Mouse (Mus musculus): ENCODE results near the gene Krtap13. TPM values are rescaled to one million over a fixed set of nuclear protein-coding genes. Genes with fewer than 3 reads are reported as not detected.
A peak's percentile ranks its signal among the peaks of the same experiment; 100 is the strongest.

The Krtap13 gene
- polyA plus RNA-seq, 1 experiment from 2014 or later, result not detected

DNA sequence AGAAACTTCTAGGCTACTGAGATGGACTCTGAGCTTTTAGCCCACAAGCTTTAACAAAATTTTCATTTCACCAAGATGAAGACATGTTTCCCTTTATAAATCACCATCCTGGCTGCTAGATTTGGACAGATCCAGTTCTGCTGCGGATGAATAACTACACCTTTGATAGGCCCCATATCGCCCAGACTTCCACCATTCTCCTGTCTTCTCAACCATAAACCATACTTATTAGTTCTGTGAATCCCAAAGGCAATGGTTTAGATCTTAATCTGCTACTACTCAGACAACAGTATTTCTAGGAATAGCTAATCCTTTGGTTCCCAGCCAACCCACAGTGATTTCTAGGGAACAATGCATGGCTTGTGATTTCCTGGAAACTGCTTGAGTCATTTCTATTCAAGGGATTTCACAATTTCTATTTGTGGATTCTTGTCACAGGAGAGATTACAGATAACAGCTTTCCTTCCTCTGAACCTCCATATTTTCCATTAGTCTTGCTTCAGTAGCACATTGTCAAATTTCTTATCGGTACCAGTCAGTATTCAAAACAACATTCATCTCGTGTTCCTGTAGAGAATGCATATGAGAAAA lies 6.6 kb downstream of the Krtap13 start:
- no peaks in the 10 kb centered on the region for H3K4me1 ChIP-seq (replicated peaks; ENCODE audit: control insufficient read depth, insufficient read depth)
- WGBS, result 40% methylated on average over 4 of the region's 4 CpGs
- no peak for DNase-seq (ENCODE audit: low spot score)
- H3K4me2 ChIP-seq (replicated peaks; ENCODE audit: low read depth), result no peak overlapping the region
- no peaks in the 10 kb centered on the region for H3K36me3 ChIP-seq (ENCODE audit: control insufficient read depth, insufficient read depth, low read length)
- no peak overlapping the region for H3K4me3 ChIP-seq (ENCODE audit: low read depth, low read length)
- no peaks in the 10 kb centered on the region for H3K27me3 ChIP-seq (ENCODE audit: control insufficient read depth, insufficient read depth, low read length)
- no peak overlapping the region for H3K9ac ChIP-seq (ENCODE audit: low read length)
- no peak overlapping the region for H3K27ac ChIP-seq (replicated peaks)
- TF ChIP-seq CTCF (IDR thresholded peaks at IDR 0.05; ENCODE audit: low read depth) (no peak), EP300 (optimal IDR thresholded peaks at IDR 0.05) (no peak)
- H3K9me3 ChIP-seq (ENCODE audit: control insufficient read depth, low read length), result no peaks in the 10 kb centered on the region
- peak; percentile 47; the same call in 1 of the 2 replicates for ATAC-seq (ENCODE audit: low FRiP score, low TSS enrichment)

GRCm38 (mm10) chr16:88735391-88735790 lies 16.0 kb downstream of the Krtap13 start:
- 24% methylated on average over 2 of the region's 2 CpGs for WGBS
- Histone ChIP-seq H3K36me3 (ENCODE audit: control insufficient read depth, insufficient read depth, low read length) (no peaks in the 10 kb centered on the region), H3K4me3 (ENCODE audit: low read depth, low read length) (no peak overlapping the region), H3K4me2 (replicated peaks; ENCODE audit: low read depth) (no peak overlapping the region), H3K9me3 (ENCODE audit: control insufficient read depth, low read length) (no peaks in the 10 kb centered on the region), H3K27me3 (ENCODE audit: control insufficient read depth, insufficient read depth, low read length) (no peaks in the 10 kb centered on the region), H3K9ac (ENCODE audit: low read length) (no peak overlapping the region), H3K27ac (replicated peaks) (no peak overlapping the region), H3K4me1 (replicated peaks; ENCODE audit: control insufficient read depth, insufficient read depth) (no peaks in the 10 kb centered on the region)
- no peak for TF ChIP-seq EP300 (optimal IDR thresholded peaks at IDR 0.05)
- no peak for DNase-seq (ENCODE audit: low spot score)
- no peak for ATAC-seq (ENCODE audit: low FRiP score, low TSS enrichment)

DNA sequence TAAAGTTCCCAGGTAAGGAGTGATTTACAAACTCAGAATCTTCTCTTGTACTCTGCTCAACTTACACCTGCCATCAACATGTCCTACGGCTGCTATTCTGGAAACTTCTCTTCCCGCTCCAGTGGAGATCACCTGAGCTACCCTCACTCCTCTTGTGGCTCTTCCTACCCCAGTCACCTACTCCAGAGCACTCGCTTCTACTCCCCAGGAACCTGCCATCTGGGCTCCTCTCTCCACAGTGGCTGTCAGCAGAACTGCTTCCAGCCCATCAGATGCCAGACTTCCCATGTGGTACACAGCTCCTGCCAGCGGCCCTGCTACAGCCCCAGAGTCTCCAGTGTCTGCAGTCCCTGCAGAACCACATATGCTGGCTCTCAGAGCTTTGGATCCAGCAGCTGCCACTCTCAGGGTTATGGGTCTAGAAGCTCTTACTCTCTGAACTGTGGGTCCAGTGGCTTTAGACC lies 22.6 kb downstream of the Krtap13 start, which contains the start of gene Krtap13-1:
Krtap13-1 (plus strand) TSS at position 51 of the 464 bp plus-strand sequence.
- no peak within 1 kb of the TSS for H3K4me2 ChIP-seq (replicated peaks; ENCODE audit: low read depth)
- TF ChIP-seq EP300 (optimal IDR thresholded peaks at IDR 0.05) (no peak), CTCF (IDR thresholded peaks at IDR 0.05; ENCODE audit: low read depth) (no peak)
- H3K9ac ChIP-seq (ENCODE audit: low read length), result no peak within 1 kb of the TSS
- no peak for DNase-seq (ENCODE audit: low spot score)
- no peaks in the 10 kb centered on the region for H3K4me1 ChIP-seq (replicated peaks; ENCODE audit: control insufficient read depth, insufficient read depth)
- 82% methylated on average over 4 of the region's 4 CpGs for WGBS
- ATAC-seq (ENCODE audit: low FRiP score, low TSS enrichment), result no peak
- H3K9me3 ChIP-seq (ENCODE audit: control insufficient read depth, low read length), result no peaks in the 10 kb centered on the region
- H3K27me3 ChIP-seq (ENCODE audit: control insufficient read depth, insufficient read depth, low read length), result no peaks in the 10 kb centered on the region
- no peak within 1 kb of the TSS for H3K27ac ChIP-seq (replicated peaks)
- no peak within 1 kb of the TSS for H3K4me3 ChIP-seq (ENCODE audit: low read depth, low read length)
- no peaks in the 10 kb centered on the region for H3K36me3 ChIP-seq (ENCODE audit: control insufficient read depth, insufficient read depth, low read length)

DNA sequence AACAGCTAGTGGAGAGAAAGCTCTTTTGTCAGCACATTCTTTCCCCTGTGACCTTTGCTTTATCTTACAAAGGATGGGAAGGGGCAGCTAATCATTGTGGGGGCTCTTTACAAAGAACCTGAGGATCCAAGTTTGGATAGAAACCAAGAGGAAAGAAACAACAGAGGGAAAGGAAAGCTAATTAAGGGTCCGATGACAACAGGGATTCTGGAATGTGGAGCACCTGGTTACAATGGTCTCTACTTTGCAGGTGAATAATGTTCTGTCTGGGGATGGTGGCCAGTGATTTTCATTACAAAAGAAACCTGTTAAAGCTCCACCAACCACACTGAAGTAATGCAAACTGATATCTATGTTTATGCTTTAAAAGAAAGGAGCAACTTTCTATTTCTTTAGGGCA lies 31.4 kb downstream of the Krtap13 start:
- Histone ChIP-seq H3K4me1 (replicated peaks; ENCODE audit: control insufficient read depth, insufficient read depth) (no peaks in the 10 kb centered on the region), H3K9ac (ENCODE audit: low read length) (no peak overlapping the region), H3K4me2 (replicated peaks; ENCODE audit: low read depth) (no peak overlapping the region), H3K27ac (replicated peaks) (no peak overlapping the region), H3K4me3 (ENCODE audit: low read depth, low read length) (no peak overlapping the region), H3K27me3 (ENCODE audit: control insufficient read depth, insufficient read depth, low read length) (no peaks in the 10 kb centered on the region), H3K36me3 (ENCODE audit: control insufficient read depth, insufficient read depth, low read length) (no peaks in the 10 kb centered on the region), H3K9me3 (ENCODE audit: control insufficient read depth, low read length) (no peaks in the 10 kb centered on the region)
- no peak for DNase-seq (ENCODE audit: low spot score)
- WGBS, result 32% methylated on average over 1 of the region's 1 CpGs
- TF ChIP-seq CTCF (IDR thresholded peaks at IDR 0.05; ENCODE audit: low read depth) (no peak), EP300 (optimal IDR thresholded peaks at IDR 0.05) (no peak)
- ATAC-seq (ENCODE audit: low FRiP score, low TSS enrichment), result no peak

DNA sequence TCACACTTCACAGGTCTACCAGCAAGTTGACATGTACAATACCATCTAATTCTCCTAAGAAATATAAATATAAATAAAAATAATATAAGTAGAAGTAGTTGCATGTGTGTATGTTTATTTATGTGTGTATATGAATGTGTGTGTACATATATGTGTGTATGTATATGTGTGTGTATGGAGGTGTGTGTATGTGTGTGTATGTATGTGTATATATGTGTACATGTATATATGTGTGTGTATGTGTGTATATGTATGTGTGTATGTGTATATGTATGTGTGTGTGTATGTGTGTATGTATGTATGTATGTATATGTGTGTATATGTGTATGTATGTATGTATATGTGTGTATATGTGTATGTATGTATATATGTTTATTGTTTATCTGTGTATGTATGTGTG lies 34.9 kb downstream of the Krtap13 start:
- H3K36me3 ChIP-seq (ENCODE audit: control insufficient read depth, insufficient read depth, low read length), result no peaks in the 10 kb centered on the region
- no peak overlapping the region for H3K4me2 ChIP-seq (replicated peaks; ENCODE audit: low read depth)
- no peak for DNase-seq (ENCODE audit: low spot score)
- ATAC-seq (ENCODE audit: low FRiP score, low TSS enrichment), result no peak
- H3K9me3 ChIP-seq (ENCODE audit: control insufficient read depth, low read length), result no peaks in the 10 kb centered on the region
- TF ChIP-seq CTCF (IDR thresholded peaks at IDR 0.05; ENCODE audit: low read depth) (no peak), EP300 (optimal IDR thresholded peaks at IDR 0.05) (no peak)
- H3K9ac ChIP-seq (ENCODE audit: low read length), result no peak overlapping the region
- H3K27me3 ChIP-seq (ENCODE audit: control insufficient read depth, insufficient read depth, low read length), result no peaks in the 10 kb centered on the region
- H3K27ac ChIP-seq (replicated peaks), result no peak overlapping the region
- H3K4me3 ChIP-seq (ENCODE audit: low read depth, low read length), result no peak overlapping the region
- H3K4me1 ChIP-seq (replicated peaks; ENCODE audit: control insufficient read depth, insufficient read depth), result no peaks in the 10 kb centered on the region

GRCm38 (mm10) chr16:88711245-88711644 lies 40.2 kb downstream of the Krtap13 start:
- Histone ChIP-seq H3K36me3 (ENCODE audit: control insufficient read depth, insufficient read depth, low read length) (no peaks in the 10 kb centered on the region), H3K4me3 (ENCODE audit: low read depth, low read length) (no peak overlapping the region), H3K9ac (ENCODE audit: low read length) (no peak overlapping the region), H3K27me3 (ENCODE audit: control insufficient read depth, insufficient read depth, low read length) (no peaks in the 10 kb centered on the region), H3K4me1 (replicated peaks; ENCODE audit: control insufficient read depth, insufficient read depth) (no peaks in the 10 kb centered on the region), H3K27ac (replicated peaks) (no peak overlapping the region), H3K4me2 (replicated peaks; ENCODE audit: low read depth) (no peak overlapping the region), H3K9me3 (ENCODE audit: control insufficient read depth, low read length) (no peaks in the 10 kb centered on the region)
- ATAC-seq (ENCODE audit: low FRiP score, low TSS enrichment), result peak; percentile 51; the same call in 1 of the 2 replicates
- TF ChIP-seq EP300 (optimal IDR thresholded peaks at IDR 0.05), result no peak
- TF ChIP-seq CTCF (IDR thresholded peaks at IDR 0.05; ENCODE audit: low read depth), result peak; percentile 56
- no peak for DNase-seq (ENCODE audit: low spot score)
- 78% methylated on average over 6 of the region's 6 CpGs for WGBS
